Mouse (Mus musculus) liver, embryonic 15.5 days (tissue): Measurements from ENCODE around the gene Afap1l2. TPM values are rescaled to one million over a fixed set of nuclear protein-coding genes. Genes with fewer than 3 reads are reported as not detected.

ENCODE experiments used
- ATAC-seq: fragments of 200-750 bp; cut with Nextera tagmentation; 2 replicates; pipeline ENCODE4 v1.8.0; 2017; ENCODE audit warnings: moderate number of reproducible peaks, mild to moderate bottlenecking, moderate library complexity; ENCODE audit not compliant: insufficient read depth
- H3K27ac ChIP-seq: fragments of 300-500 bp; sonication (generic); replicated peaks from 2 replicates; pipeline ENCODE4 v1.5.1; 2015; ENCODE audit warnings: mild to moderate bottlenecking, inconsistent platforms
- H3K27me3 ChIP-seq: fragments of 300-500 bp; sonication (generic); 2 replicates; pipeline ENCODE4 v1.6.1; 2015; ENCODE audit warnings: mild to moderate bottlenecking, inconsistent platforms
- H3K36me3 ChIP-seq: fragments of 300-500 bp; sonication (generic); replicated peaks from 2 replicates; pipeline ENCODE4 v1.6.1; 2015; ENCODE audit warnings: moderate library complexity, mild to moderate bottlenecking, inconsistent platforms
- H3K4me1 ChIP-seq: fragments of 300-500 bp; sonication (generic); replicated peaks from 2 replicates; pipeline ENCODE4 v1.6.1; 2015; ENCODE audit warnings: inconsistent platforms
- H3K4me2 ChIP-seq: fragments of 300-500 bp; sonication (generic); 2 replicates; pipeline ENCODE4 v1.6.1; 2015; ENCODE audit warnings: moderate library complexity, mild to moderate bottlenecking, inconsistent platforms
- H3K4me3 ChIP-seq: fragments of 300-500 bp; sonication (generic); replicated peaks from 2 replicates; pipeline ENCODE4 v1.5.1; 2015; ENCODE audit warnings: mild to moderate bottlenecking, inconsistent platforms
- H3K9ac ChIP-seq: fragments of 300-500 bp; sonication (generic); 2 replicates; pipeline ENCODE4 v1.6.1; 2015; ENCODE audit warnings: moderate library complexity, mild to moderate bottlenecking, inconsistent platforms
- H3K9me3 ChIP-seq: fragments of 300-500 bp; sonication (generic); replicated peaks from 2 replicates; pipeline ENCODE4 v1.6.1; 2016; ENCODE audit warnings: inconsistent platforms
- WGBS: fragments of 180-500 bp; shearing (Covaris S2); methylation state at CpG from one replicate; pipeline ENCODE4 v1.1.7; 2015; ENCODE audit warnings: mixed read lengths; ENCODE audit not compliant: insufficient replicate concordance; 5-methylcytosine and 5-hydroxymethylcytosine counted together
- polyA plus RNA-seq: library from polyadenylated mRNA; unstranded; fragments of >200 nt; fragmentation: Nextera tagmentation; extraction: Ambion mirVana; gene quantifications from 2 replicates; pipeline ENCODE4 v1.2.1, GENCODE M21; 2015

Gene Afap1l2
- polyA plus RNA-seq, 1 experiment from 2014 or later: 1.0 TPM

GRCm38 (mm10) chr19:56910561-56910960 lies 97.5 kb downstream of the Afap1l2 start:
- Histone ChIP-seq H3K9ac (no peak overlapping the region), H3K27me3 (no peaks in the 10 kb centered on the region), H3K4me2 (no peak overlapping the region), H3K27ac (no peak overlapping the region), H3K9me3 (no peaks in the 10 kb centered on the region), H3K4me1 (no peaks in the 10 kb centered on the region), H3K4me3 (no peak overlapping the region), H3K36me3 (no peaks in the 10 kb centered on the region)
- no peak for ATAC-seq
- 58% methylated on average over 11 of the region's 11 CpGs for WGBS

GRCm38 (mm10) chr19:56908472-56909270 lies 99.4 kb downstream of the Afap1l2 start:
- no peak for ATAC-seq
- H3K27ac ChIP-seq: no peak overlapping the region
- 60% methylated on average over 17 of the region's 17 CpGs for WGBS
- no peaks in the 10 kb centered on the region for H3K27me3 ChIP-seq
- H3K36me3 ChIP-seq: no peaks in the 10 kb centered on the region
- no peaks in the 10 kb centered on the region for H3K4me1 ChIP-seq
- no peak overlapping the region for H3K4me2 ChIP-seq
- H3K4me3 ChIP-seq: no peak overlapping the region
- H3K9ac ChIP-seq: no peak overlapping the region
- no peaks in the 10 kb centered on the region for H3K9me3 ChIP-seq

- H3K9me3 ChIP-seq: no peaks in the 10 kb centered on the region
- no peaks in the 10 kb centered on the region for H3K27me3 ChIP-seq
- no peak overlapping the region for H3K4me3 ChIP-seq
- H3K4me1 ChIP-seq: no peaks in the 10 kb centered on the region
- no peaks in the 10 kb centered on the region for H3K36me3 ChIP-seq
- ATAC-seq: no peak
- H3K27ac ChIP-seq: no peak overlapping the region
- 21% methylated on average over 3 of the region's 3 CpGs for WGBS
- no peak overlapping the region for H3K9ac ChIP-seq
- no peak overlapping the region for H3K4me2 ChIP-seq
Measured at GRCm38 (mm10) chr19:56907850-56908249, 100.2 kb downstream of the Afap1l2 start.

- H3K9ac ChIP-seq: no peak overlapping the region
- H3K4me1 ChIP-seq: no peaks in the 10 kb centered on the region
- WGBS: 61% methylated on average over 7 of the region's 7 CpGs
- H3K27me3 ChIP-seq: no peaks in the 10 kb centered on the region
- no peak overlapping the region for H3K4me2 ChIP-seq
- ATAC-seq: no peak
- H3K27ac ChIP-seq: no peak overlapping the region
- H3K36me3 ChIP-seq: no peaks in the 10 kb centered on the region
- H3K9me3 ChIP-seq: no peaks in the 10 kb centered on the region
- H3K4me3 ChIP-seq: no peak overlapping the region
Measured at GRCm38 (mm10) chr19:56905395-56905794, 102.6 kb downstream of the Afap1l2 start.

- no peak overlapping the region for H3K27ac ChIP-seq
- ATAC-seq: no peak
- no peak overlapping the region for H3K9ac ChIP-seq
Measured at GRCm38 (mm10) chr19:56904095-56904494, 103.9 kb downstream of the Afap1l2 start.

GRCm38 (mm10) chr19:56897654-56898053 lies 110.4 kb downstream of the Afap1l2 start:
- WGBS: 71% methylated on average over 16 of the region's 16 CpGs
- H3K4me1 ChIP-seq: no peaks in the 10 kb centered on the region
- H3K27ac ChIP-seq: no peak overlapping the region
- no peak for ATAC-seq
- H3K4me2 ChIP-seq: no peak overlapping the region
- H3K27me3 ChIP-seq: peaks cover under 1% of the 10 kb centered on the region; the same call in 1 of the 2 replicates
- no peak overlapping the region for H3K9ac ChIP-seq
- no peaks in the 10 kb centered on the region for H3K9me3 ChIP-seq
- H3K4me3 ChIP-seq: no peak overlapping the region
- H3K36me3 ChIP-seq: no peaks in the 10 kb centered on the region

More at GRCm38 (mm10) chr19:56904095-56904494, 103.9 kb downstream of the Afap1l2 start:
- Histone ChIP-seq H3K9me3 (no peaks in the 10 kb centered on the region), H3K27me3 (no peaks in the 10 kb centered on the region), H3K4me3 (no peak overlapping the region), H3K4me2 (no peak overlapping the region), H3K4me1 (no peaks in the 10 kb centered on the region), H3K36me3 (no peaks in the 10 kb centered on the region)
- WGBS: 33% methylated on average over 3 of the region's 3 CpGs

- Histone ChIP-seq H3K4me2 (no peak overlapping the region), H3K27me3 (peaks cover 2% of the 10 kb centered on the region; the same call in 1 of the 2 replicates), H3K9me3 (no peaks in the 10 kb centered on the region), H3K27ac (no peak overlapping the region), H3K4me1 (no peaks in the 10 kb centered on the region), H3K4me3 (no peak overlapping the region), H3K9ac (no peak overlapping the region), H3K36me3 (no peaks in the 10 kb centered on the region)
- no peak for ATAC-seq
- WGBS: 62% methylated on average over 5 of the region's 5 CpGs
Measured at GRCm38 (mm10) chr19:56893326-56893725, 114.7 kb downstream of the Afap1l2 start.

- Histone ChIP-seq H3K4me2 (no peak overlapping the region), H3K27me3 (peaks cover 2% of the 10 kb centered on the region; the same call in 1 of the 2 replicates), H3K27ac (no peak overlapping the region), H3K9me3 (no peaks in the 10 kb centered on the region), H3K36me3 (no peaks in the 10 kb centered on the region), H3K9ac (no peak overlapping the region), H3K4me1 (no peaks in the 10 kb centered on the region), H3K4me3 (no peak overlapping the region)
- WGBS: 51% methylated on average over 5 of the region's 5 CpGs
- ATAC-seq: no peak
Measured at GRCm38 (mm10) chr19:56892586-56892985, 115.4 kb downstream of the Afap1l2 start.

GRCm38 (mm10) chr19:56891438-56891837 lies 116.6 kb downstream of the Afap1l2 start:
- H3K4me2 ChIP-seq: no peak overlapping the region
- no peaks in the 10 kb centered on the region for H3K9me3 ChIP-seq
- H3K27me3 ChIP-seq: peaks cover 2% of the 10 kb centered on the region; the same call in 1 of the 2 replicates
- 43% methylated on average over 2 of the region's 2 CpGs for WGBS
- ATAC-seq: no peak
- H3K4me1 ChIP-seq: no peaks in the 10 kb centered on the region
- H3K9ac ChIP-seq: no peak overlapping the region
- no peak overlapping the region for H3K27ac ChIP-seq
- H3K4me3 ChIP-seq: no peak overlapping the region
- no peaks in the 10 kb centered on the region for H3K36me3 ChIP-seq

- H3K27ac ChIP-seq: no peak overlapping the region
- H3K4me3 ChIP-seq: no peak overlapping the region
- no peaks in the 10 kb centered on the region for H3K4me1 ChIP-seq
- ATAC-seq: no peak
- H3K9ac ChIP-seq: no peak overlapping the region
- no peaks in the 10 kb centered on the region for H3K36me3 ChIP-seq
- WGBS: 50% methylated on average over 5 of the region's 5 CpGs
- H3K9me3 ChIP-seq: no peaks in the 10 kb centered on the region
- peaks cover 2% of the 10 kb centered on the region; the same call in 1 of the 2 replicates for H3K27me3 ChIP-seq
- no peak overlapping the region for H3K4me2 ChIP-seq
Measured at GRCm38 (mm10) chr19:56888654-56889053, 119.4 kb downstream of the Afap1l2 start.

- Histone ChIP-seq H3K4me1 (no peaks in the 10 kb centered on the region), H3K36me3 (no peaks in the 10 kb centered on the region), H3K27ac (no peak overlapping the region), H3K9me3 (no peaks in the 10 kb centered on the region), H3K4me3 (no peak overlapping the region), H3K4me2 (no peak overlapping the region), H3K27me3 (peaks cover 2% of the 10 kb centered on the region; the same call in 1 of the 2 replicates), H3K9ac (no peak overlapping the region)
- WGBS: 68% methylated on average over 10 of the region's 10 CpGs
- no peak for ATAC-seq
Measured at GRCm38 (mm10) chr19:56887879-56888278, 120.1 kb downstream of the Afap1l2 start.
